Mouse (Mus musculus) midbrain, embryonic 12.5 days (tissue): Measurements from ENCODE around the gene Creg2. TPM values are rescaled to one million over a fixed set of nuclear protein-coding genes. Genes with fewer than 3 reads are reported as not detected.
A peak's percentile ranks its signal among the peaks of the same experiment; 100 is the strongest.

Source experiments
- ATAC-seq: fragments of 200-750 bp; cut with Nextera tagmentation; 2 replicates; pipeline ENCODE4 v1.8.0; 2017; ENCODE audit warnings: low read depth, moderate TSS enrichment, moderate library complexity; ENCODE audit not compliant: low FRiP score
- H3K27ac ChIP-seq: fragments of 300-500 bp; sonication (generic); replicated peaks from 2 replicates; pipeline ENCODE4 v1.5.1; 2016; ENCODE audit warnings: mild to moderate bottlenecking
- H3K27me3 ChIP-seq: fragments of 300-500 bp; sonication (generic); 2 replicates; pipeline ENCODE4 v1.6.1; 2016; ENCODE audit warnings: mild to moderate bottlenecking
- H3K36me3 ChIP-seq: fragments of 300-500 bp; sonication (generic); 2 replicates; pipeline ENCODE4 v1.6.1; 2016
- H3K4me1 ChIP-seq: fragments of 300-500 bp; sonication (generic); 2 replicates; pipeline ENCODE4 v1.6.1; 2016
- H3K4me2 ChIP-seq: fragments of 300-500 bp; sonication (generic); replicated peaks from 2 replicates; pipeline ENCODE4 v1.6.1; 2016; ENCODE audit warnings: mild to moderate bottlenecking, moderate library complexity
- H3K4me3 ChIP-seq: fragments of 300-500 bp; sonication (generic); 2 replicates; pipeline ENCODE4 v1.5.1; 2016; ENCODE audit warnings: mild to moderate bottlenecking
- H3K9ac ChIP-seq: fragments of 300-500 bp; sonication (generic); replicated peaks from 2 replicates; pipeline ENCODE4 v1.6.1; 2016; ENCODE audit warnings: mild to moderate bottlenecking, moderate library complexity
- H3K9me3 ChIP-seq: fragments of 300-500 bp; sonication (generic); 2 replicates; pipeline ENCODE4 v1.6.1; 2016; ENCODE audit warnings: mild to moderate bottlenecking
- WGBS: fragments of 180-500 bp; shearing (Covaris S2); methylation state at CpG from one replicate; pipeline ENCODE4 v1.1.7; 2016; 5-methylcytosine and 5-hydroxymethylcytosine counted together
- polyA plus RNA-seq: library from polyadenylated mRNA; unstranded; fragments of >200 nt; fragmentation: Nextera tagmentation; extraction: Ambion mirVana; gene quantifications from 2 replicates; pipeline ENCODE4 v1.2.1, GENCODE M21; 2016

Creg2 gene
- polyA plus RNA-seq, 1 experiment from 2014 or later = 2.1 TPM

DNA sequence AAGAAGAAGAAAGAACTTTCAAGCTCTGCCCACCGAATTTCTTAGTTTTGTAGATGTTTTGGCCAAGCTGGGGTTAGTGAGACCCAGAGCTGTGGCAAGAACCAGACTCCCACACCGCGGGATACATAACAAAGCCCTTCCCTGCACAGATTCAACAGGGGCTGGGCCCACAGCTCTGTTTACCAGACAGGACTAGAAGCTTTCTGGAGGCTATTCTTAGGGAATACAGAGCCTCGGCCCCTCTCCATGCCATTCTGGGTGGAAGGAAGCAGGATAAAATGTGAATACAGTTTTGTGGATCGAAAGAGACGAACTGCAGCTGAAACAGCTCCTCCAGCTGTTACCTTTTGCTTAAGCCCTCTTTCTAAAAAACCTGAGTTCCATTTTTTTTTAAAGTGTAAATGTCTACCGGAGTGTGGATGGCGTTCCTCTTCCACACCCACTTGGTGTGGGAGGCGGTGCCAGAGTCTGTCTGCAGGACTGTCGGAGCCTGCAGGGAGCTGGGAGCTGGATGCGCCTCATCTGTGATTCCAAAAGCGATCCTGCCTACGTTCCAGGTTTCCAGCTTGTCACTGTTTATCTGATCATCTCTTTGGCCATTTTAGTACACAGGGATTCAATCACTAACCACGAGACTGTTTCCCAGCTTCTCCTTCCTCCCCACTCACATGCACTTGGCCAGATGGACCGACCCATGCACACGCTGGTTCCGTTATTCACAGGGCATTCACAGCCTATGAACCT is 1.4 kb downstream of the Creg2 start:
- no peak for ATAC-seq
- peaks cover 45% of the 10 kb centered on the region for H3K27me3 ChIP-seq
- no peaks in the 10 kb centered on the region for H3K36me3 ChIP-seq
- peak overlapping the region; percentile 62 for H3K4me3 ChIP-seq
- H3K4me2 ChIP-seq = peak overlapping the region; percentile 99
- peak overlapping the region; percentile 65 for H3K9ac ChIP-seq
- 16% methylated on average over 17 of the region's 17 CpGs for WGBS
- H3K27ac ChIP-seq = no peak overlapping the region
- peaks cover 25% of the 10 kb centered on the region for H3K4me1 ChIP-seq
- no peaks in the 10 kb centered on the region for H3K9me3 ChIP-seq

- no peak for ATAC-seq
- no peak overlapping the region for H3K4me2 ChIP-seq
- H3K36me3 ChIP-seq = no peaks in the 10 kb centered on the region
- peaks cover 25% of the 10 kb centered on the region for H3K4me1 ChIP-seq
- H3K27ac ChIP-seq = no peak overlapping the region
- H3K4me3 ChIP-seq = no peak overlapping the region
- WGBS = 83% methylated on average over 7 of the region's 7 CpGs
- no peaks in the 10 kb centered on the region for H3K9me3 ChIP-seq
- H3K27me3 ChIP-seq = peaks cover 45% of the 10 kb centered on the region
- no peak overlapping the region for H3K9ac ChIP-seq
These were observed 2.7 kb downstream of the Creg2 start for GRCm38 (mm10) chr1:39648584-39648983.

DNA sequence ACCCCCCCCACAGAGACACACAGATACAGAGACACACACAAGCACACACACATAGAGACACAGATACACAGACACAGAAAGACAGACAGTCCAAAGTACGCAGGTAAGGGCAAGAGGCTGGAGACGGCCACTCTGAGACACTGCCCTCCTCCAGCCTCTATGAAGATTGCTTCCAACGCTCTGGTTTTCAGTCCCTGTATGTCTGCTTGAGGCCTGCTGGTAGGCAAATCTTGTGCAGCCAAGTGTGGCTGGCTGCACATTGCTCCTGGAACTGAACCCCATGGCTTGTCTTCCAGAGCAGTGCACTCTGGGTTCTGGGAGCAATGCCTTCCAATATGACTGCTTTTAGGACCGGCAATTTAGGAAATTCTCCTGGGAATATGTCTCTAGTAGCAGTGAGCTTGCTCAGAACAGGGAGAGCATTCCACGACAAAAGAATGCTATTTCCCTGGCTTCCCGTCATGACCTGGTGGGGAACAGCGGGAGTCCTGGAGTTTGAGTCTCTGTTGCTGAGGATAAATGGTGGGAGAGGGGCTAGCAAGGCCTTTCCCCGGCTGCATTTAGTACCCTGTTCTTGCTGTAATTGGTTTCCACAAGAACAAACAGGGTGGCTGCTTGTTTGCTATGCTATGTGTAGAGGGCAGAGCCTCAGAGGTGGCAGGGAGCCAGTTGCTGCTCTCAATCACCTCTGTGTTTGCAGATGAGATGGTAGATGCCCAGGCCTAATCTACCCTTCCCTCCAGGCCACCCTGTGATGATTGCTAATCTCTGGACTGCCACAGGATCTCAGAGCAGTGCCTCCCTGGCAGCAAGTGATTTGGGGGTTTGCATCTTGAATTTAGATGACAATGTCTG is 5.1 kb downstream of the Creg2 start:
- Histone ChIP-seq H3K36me3 (no peaks in the 10 kb centered on the region), H3K9me3 (no peaks in the 10 kb centered on the region), H3K27me3 (peaks cover 34% of the 10 kb centered on the region), H3K27ac (peak overlapping the region; percentile 46), H3K4me2 (no peak overlapping the region), H3K4me3 (no peak overlapping the region), H3K4me1 (peaks cover 24% of the 10 kb centered on the region), H3K9ac (no peak overlapping the region)
- ATAC-seq = no peak
- 42% methylated on average over 8 of the region's 8 CpGs for WGBS

DNA sequence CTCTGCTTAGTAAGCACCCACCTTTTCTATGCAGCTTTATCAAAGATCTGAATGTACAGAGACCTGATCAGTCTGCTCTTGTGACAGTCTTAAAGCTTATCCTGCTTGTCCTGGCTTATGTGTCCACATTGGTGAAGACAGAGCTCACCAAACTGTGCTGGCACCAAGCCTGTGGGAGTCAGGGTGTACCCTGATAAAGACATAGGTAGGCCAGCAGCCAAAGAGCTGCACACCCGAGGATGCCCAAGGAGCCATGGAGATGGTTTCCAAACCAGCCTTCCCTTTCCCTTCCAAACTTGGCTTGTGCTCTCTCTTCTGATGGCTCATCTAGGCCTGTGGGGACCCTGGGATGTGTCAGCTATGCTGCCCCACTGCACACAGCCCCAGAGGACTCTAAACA is 6.9 kb downstream of the Creg2 start:
- Histone ChIP-seq H3K4me3 (no peak overlapping the region), H3K9me3 (no peaks in the 10 kb centered on the region), H3K27me3 (peaks cover 17% of the 10 kb centered on the region), H3K4me2 (no peak overlapping the region), H3K9ac (no peak overlapping the region), H3K36me3 (no peaks in the 10 kb centered on the region), H3K27ac (no peak overlapping the region), H3K4me1 (peaks cover 10% of the 10 kb centered on the region; the same call in 1 of the 2 replicates)
- no peak for ATAC-seq
- whole genome bisulfite sequencing = 76% methylated on average over 1 of the region's 1 CpGs

- H3K4me1 ChIP-seq = peaks cover 13% of the 10 kb centered on the region; the same call in 1 of the 2 replicates
- H3K4me2 ChIP-seq = no peak overlapping the region
- no peak for ATAC-seq
- no peaks in the 10 kb centered on the region; the same call in 1 of the 2 replicates for H3K27me3 ChIP-seq
- no peak overlapping the region for H3K4me3 ChIP-seq
- H3K27ac ChIP-seq = no peak overlapping the region
- H3K9ac ChIP-seq = no peak overlapping the region
- WGBS = 88% methylated on average over 7 of the region's 7 CpGs
- no peaks in the 10 kb centered on the region for H3K36me3 ChIP-seq
- no peaks in the 10 kb centered on the region for H3K9me3 ChIP-seq
These were observed 9.6 kb downstream of the Creg2 start for GRCm38 (mm10) chr1:39641667-39642066.

GRCm38 (mm10) chr1:39637139-39637538 is 14.1 kb downstream of the Creg2 start:
- H3K4me3 ChIP-seq = no peak overlapping the region
- no peaks in the 10 kb centered on the region for H3K9me3 ChIP-seq
- H3K27me3 ChIP-seq = no peaks in the 10 kb centered on the region
- no peak for ATAC-seq
- WGBS = 52% methylated on average over 8 of the region's 8 CpGs
- no peak overlapping the region for H3K27ac ChIP-seq
- H3K4me1 ChIP-seq = 0 out of 2 replicates have a peak, but pooled peaks cover 10% of the 10 kb centered on the region
- H3K9ac ChIP-seq = no peak overlapping the region
- no peaks in the 10 kb centered on the region for H3K36me3 ChIP-seq
- H3K4me2 ChIP-seq = no peak overlapping the region

DNA sequence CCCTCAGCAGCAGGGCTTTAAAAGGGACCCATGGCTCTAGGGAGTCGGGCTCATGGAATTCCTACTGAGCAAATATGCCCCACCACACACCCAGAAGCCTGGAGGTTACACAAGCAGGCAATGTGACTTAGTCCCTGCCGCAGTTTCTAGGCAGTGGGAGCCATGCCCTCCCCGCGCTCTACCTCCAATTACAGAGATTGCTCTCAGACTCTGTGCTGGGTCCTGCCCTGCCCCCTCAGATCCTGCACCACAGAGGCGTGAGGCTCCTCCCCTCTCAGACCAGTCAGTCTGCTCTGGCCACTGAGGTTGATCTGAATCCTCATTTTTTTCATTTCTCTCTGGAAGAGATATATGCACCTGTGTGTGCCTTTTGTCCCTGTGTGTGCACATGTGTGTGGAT is 14.6 kb downstream of the Creg2 start:
- Histone ChIP-seq H3K9ac (no peak overlapping the region), H3K9me3 (no peaks in the 10 kb centered on the region), H3K4me3 (no peak overlapping the region), H3K27ac (no peak overlapping the region), H3K27me3 (no peaks in the 10 kb centered on the region), H3K4me1 (0 out of 2 replicates have a peak, but pooled peaks cover 10% of the 10 kb centered on the region), H3K4me2 (no peak overlapping the region), H3K36me3 (no peaks in the 10 kb centered on the region)
- ATAC-seq = peak; percentile 60; the same call in 1 of the 2 replicates
- 6% methylated on average over 5 of the region's 5 CpGs for WGBS

DNA sequence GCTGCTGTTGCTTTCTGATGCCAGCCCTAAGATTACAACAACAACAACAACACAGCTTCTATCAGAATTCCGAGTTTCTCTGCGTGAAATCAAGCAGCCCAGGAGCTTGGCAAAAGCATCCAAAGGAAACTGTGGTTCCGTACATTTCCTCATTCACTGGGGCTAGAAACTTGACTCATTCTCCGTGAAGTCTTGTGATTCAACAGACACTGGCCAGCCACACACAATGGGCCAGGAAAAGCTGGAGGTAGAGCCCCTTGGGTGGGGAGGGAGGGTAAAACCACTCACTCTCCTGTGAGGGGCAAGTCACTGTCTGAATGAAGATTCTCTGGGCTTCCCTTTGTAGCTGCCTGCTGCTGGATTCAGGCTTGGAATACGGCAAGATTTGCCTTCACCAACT is 15.1 kb downstream of the Creg2 start:
- Histone ChIP-seq H3K36me3 (no peaks in the 10 kb centered on the region), H3K27ac (no peak overlapping the region), H3K4me3 (no peak overlapping the region), H3K4me2 (no peak overlapping the region), H3K27me3 (no peaks in the 10 kb centered on the region), H3K4me1 (0 out of 2 replicates have a peak, but pooled peaks cover 10% of the 10 kb centered on the region), H3K9ac (no peak overlapping the region), H3K9me3 (no peaks in the 10 kb centered on the region)
- WGBS = 20% methylated on average over 5 of the region's 5 CpGs
- ATAC-seq = no peak

DNA sequence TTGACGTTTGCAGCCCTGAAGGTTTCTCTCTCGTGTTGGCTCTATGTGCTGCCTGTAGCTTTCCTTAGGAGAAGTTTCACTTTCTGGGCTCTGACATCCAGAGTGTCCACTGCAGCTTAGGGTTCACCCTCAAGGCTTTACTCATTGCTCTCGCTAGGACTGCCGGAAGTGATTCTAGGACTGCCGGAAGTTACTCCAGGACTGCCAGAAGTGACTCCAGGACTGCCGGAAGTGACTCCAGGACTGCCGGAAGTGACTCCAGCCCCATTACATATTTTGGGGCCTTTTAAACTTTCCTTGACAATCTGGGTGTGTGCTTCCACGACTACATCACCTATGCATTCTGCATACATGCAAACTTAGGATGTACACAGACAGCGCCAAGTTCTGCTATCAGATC is 22.7 kb downstream of the Creg2 start:
- WGBS = 86% methylated on average over 9 of the region's 9 CpGs

DNA sequence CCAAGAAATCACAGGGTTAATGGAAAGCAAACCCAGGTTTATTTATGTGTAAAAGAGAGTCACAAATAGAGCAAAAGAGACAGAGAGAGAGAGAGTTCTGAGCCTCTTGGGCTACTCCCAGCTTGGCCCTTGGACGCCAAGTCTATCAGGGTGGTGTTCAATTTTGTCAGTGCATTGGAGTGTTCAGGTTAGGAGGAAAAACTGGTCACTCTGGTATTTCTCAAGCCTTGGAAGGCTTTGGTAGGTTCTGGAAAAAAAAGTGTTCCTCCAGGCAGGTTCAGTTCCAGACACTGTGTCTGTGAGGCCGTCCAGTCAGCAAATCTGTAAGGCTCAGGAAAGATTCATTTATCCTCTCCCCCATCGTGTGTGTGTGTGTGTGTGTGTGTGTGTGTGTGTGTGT is 25.8 kb downstream of the Creg2 start:
- Histone ChIP-seq H3K4me2 (no peak overlapping the region), H3K36me3 (no peaks in the 10 kb centered on the region), H3K4me1 (no peaks in the 10 kb centered on the region), H3K4me3 (no peak overlapping the region), H3K27ac (no peak overlapping the region), H3K9ac (no peak overlapping the region), H3K9me3 (no peaks in the 10 kb centered on the region), H3K27me3 (no peaks in the 10 kb centered on the region)
- no peak for ATAC-seq
- WGBS = 68% methylated on average over 3 of the region's 3 CpGs

More for the DNA sequence above, 22.7 kb downstream of the Creg2 start:
- Histone ChIP-seq H3K9me3 (no peaks in the 10 kb centered on the region), H3K36me3 (no peaks in the 10 kb centered on the region), H3K4me3 (no peak overlapping the region), H3K9ac (no peak overlapping the region), H3K4me1 (no peaks in the 10 kb centered on the region), H3K27ac (no peak overlapping the region), H3K27me3 (no peaks in the 10 kb centered on the region), H3K4me2 (no peak overlapping the region)
- no peak for ATAC-seq

DNA sequence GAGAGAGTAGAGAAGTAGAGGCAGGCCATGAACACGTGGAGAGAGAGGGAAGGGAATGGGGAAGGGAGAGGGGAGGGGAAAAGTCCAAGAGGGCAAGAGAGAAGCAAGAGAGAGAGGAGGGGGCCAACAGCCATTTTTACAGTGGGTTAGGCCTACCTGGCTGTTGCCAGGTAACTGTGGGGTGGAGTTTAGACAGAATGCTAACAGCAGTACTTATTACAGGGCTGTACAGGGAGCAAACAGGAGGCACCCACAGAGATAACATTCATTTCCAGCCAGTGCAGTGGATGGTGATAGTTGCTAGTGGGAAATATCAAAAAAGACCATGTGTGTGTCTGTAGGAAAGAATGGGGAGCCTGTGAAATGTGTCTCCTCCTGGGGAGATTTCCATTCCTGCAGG is 27.5 kb downstream of the Creg2 start:
- H3K9ac ChIP-seq = no peak overlapping the region
- no peaks in the 10 kb centered on the region for H3K9me3 ChIP-seq
- no peak for ATAC-seq

DNA sequence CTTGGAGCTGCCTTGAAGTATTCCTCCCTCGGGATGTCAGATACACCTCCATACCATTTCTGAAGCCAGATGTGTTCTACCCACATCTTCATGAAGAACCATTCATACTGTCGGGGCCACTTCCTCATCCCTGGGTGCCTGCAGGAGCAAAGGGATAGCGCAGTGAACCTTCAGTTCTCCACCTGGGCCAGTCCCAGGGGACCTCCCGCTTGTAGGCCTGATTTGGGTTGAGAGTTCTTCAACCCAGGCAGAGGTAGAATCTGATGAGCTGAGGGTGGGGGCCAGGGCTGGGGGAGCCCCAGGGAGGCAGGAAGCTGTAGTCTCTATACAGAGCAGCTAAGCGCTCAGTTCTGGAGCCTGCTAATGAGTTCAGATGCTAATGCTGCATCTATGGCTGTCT is 28.2 kb downstream of the Creg2 start:
- Histone ChIP-seq H3K9ac (no peak overlapping the region), H3K9me3 (no peaks in the 10 kb centered on the region), H3K4me1 (no peaks in the 10 kb centered on the region), H3K27ac (no peak overlapping the region), H3K4me2 (no peak overlapping the region), H3K27me3 (no peaks in the 10 kb centered on the region), H3K4me3 (no peak overlapping the region), H3K36me3 (no peaks in the 10 kb centered on the region)
- no peak for ATAC-seq
- WGBS = 89% methylated on average over 5 of the region's 5 CpGs

More for the DNA sequence above, 27.5 kb downstream of the Creg2 start:
- Histone ChIP-seq H3K27ac (no peak overlapping the region), H3K4me3 (no peak overlapping the region), H3K27me3 (no peaks in the 10 kb centered on the region), H3K4me1 (no peaks in the 10 kb centered on the region), H3K36me3 (no peaks in the 10 kb centered on the region), H3K4me2 (no peak overlapping the region)
- WGBS = 53% methylated on average over 1 of the region's 1 CpGs
